Mouse (Mus musculus): ENCODE measurements around the gene Dnajc5. TPM values are rescaled to one million over a fixed set of nuclear protein-coding genes. Genes with fewer than 3 reads are reported as not detected.

Dnajc5 gene
- total and polyA plus RNA-seq, 2 experiments from 2014 or later: 72.6 to 190 TPM

DNA sequence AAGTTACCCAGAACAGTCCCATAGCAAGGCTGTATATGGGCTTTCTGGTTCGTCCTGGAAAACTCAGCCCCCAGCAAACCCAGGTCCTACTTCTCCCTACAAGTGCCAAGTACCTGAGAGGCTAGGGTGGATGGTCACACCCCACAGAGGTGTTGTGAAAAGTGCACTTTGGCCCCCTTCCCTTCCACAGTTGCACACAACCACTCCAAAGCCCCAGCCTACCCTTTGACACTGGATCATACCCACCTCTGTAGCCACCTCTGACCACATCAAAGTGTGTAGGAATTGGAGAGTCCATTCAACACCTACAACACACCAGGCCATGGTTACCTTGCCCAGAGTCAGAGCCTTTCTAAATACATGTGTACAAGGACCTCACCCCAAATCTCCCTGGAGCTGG, 62.7 kb downstream of the Dnajc5 start:
- H3K4me1 ChIP-seq (ENCODE audit: control insufficient read depth, insufficient read depth): peaks cover 28% of the 10 kb centered on the region
- no peaks in the 10 kb centered on the region for H3K9me3 ChIP-seq (replicated peaks; ENCODE audit: control insufficient read depth, low read length)
- no peak overlapping the region for H3K9ac ChIP-seq (replicated peaks; ENCODE audit: low read depth, low read length)
- peaks cover 38% of the 10 kb centered on the region for H3K36me3 ChIP-seq (replicated peaks; ENCODE audit: control insufficient read depth, insufficient read depth, low read length)
- DNase-seq (ENCODE audit: low spot score) (no peak), ATAC-seq (ENCODE audit: insufficient read depth, low read depth) (no peak)
- no peak for TF ChIP-seq EP300 (IDR thresholded peaks at IDR 0.05; ENCODE audit: low read depth)
- no peak for TF ChIP-seq CTCF (IDR thresholded peaks at IDR 0.05; ENCODE audit: low read depth)
- H3K27ac ChIP-seq (ENCODE audit: low read depth): no peak overlapping the region
- no peak overlapping the region for H3K4me2 ChIP-seq (ENCODE audit: low read depth, low read length)
- 91% methylated on average over 1 of the region's 1 CpGs for WGBS
- H3K27me3 ChIP-seq (ENCODE audit: control insufficient read depth, insufficient read depth, low read length): no peaks in the 10 kb centered on the region
- H3K4me3 ChIP-seq (ENCODE audit: low read depth, low read length): no peak overlapping the region

GRCm38 (mm10) chr2:181583460-181584257, 63.4 kb downstream of the Dnajc5 start:
- Histone ChIP-seq H3K36me3 (replicated peaks; ENCODE audit: control insufficient read depth, insufficient read depth, low read length) (peaks cover 45% of the 10 kb centered on the region), H3K4me2 (ENCODE audit: low read depth, low read length) (no peak overlapping the region), H3K9ac (replicated peaks; ENCODE audit: low read depth, low read length) (no peak overlapping the region), H3K9me3 (replicated peaks; ENCODE audit: control insufficient read depth, low read length) (no peaks in the 10 kb centered on the region), H3K27ac (ENCODE audit: low read depth) (no peak overlapping the region), H3K4me1 (ENCODE audit: control insufficient read depth, insufficient read depth) (peaks cover 21% of the 10 kb centered on the region), H3K27me3 (ENCODE audit: control insufficient read depth, insufficient read depth, low read length) (no peaks in the 10 kb centered on the region), H3K4me3 (ENCODE audit: low read depth, low read length) (no peak overlapping the region)
- ATAC-seq (ENCODE audit: insufficient read depth, low read depth) (no peak), DNase-seq (ENCODE audit: low spot score) (no peak)
- WGBS: 90% methylated on average over 3 of the region's 3 CpGs
- TF ChIP-seq EP300 (IDR thresholded peaks at IDR 0.05; ENCODE audit: low read depth) (no peak), CTCF (IDR thresholded peaks at IDR 0.05; ENCODE audit: low read depth) (no peak)

DNA sequence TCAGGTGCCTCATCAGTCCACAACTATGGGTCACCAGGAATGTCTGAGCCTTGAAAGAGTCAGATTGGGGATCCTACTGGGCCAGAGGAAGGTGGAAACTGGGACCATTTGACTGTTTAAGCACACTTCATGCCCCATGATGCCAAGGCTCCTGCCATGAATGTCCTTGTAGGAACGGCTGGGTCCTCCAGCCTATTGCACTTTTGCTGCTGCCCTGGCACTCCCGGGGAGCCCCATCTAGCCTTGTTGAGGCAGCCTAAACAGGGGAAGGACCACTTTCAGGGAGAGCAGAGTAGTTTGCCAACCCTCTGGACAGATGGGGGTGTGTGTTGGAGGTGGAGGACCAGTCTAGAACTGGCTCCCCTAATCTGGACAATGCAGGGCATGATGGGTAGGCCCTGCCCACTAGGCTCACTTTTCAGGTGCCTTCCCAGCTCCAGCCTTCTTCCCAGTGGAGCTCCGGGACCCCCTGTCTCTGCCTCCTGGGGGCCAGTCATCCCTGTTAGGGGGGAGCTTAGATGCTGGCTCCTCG, 64.2 kb downstream of the Dnajc5 start, which contains the start of gene Uckl1:
Gene Uckl1 (minus strand): TSS at position 482 of the 532 bp plus-strand sequence.
- no peaks in the 10 kb centered on the region for H3K9me3 ChIP-seq (replicated peaks; ENCODE audit: control insufficient read depth, low read length)
- 93% methylated on average over 4 of the region's 4 CpGs for WGBS
- peaks cover 51% of the 10 kb centered on the region for H3K36me3 ChIP-seq (replicated peaks; ENCODE audit: control insufficient read depth, insufficient read depth, low read length)
- H3K9ac ChIP-seq (replicated peaks; ENCODE audit: low read depth, low read length): no peak within 1 kb of the TSS
- H3K27ac ChIP-seq (ENCODE audit: low read depth): no peak within 1 kb of the TSS
- no peak for TF ChIP-seq EP300 (IDR thresholded peaks at IDR 0.05; ENCODE audit: low read depth)
- no peak for TF ChIP-seq CTCF (IDR thresholded peaks at IDR 0.05; ENCODE audit: low read depth)
- no peak for DNase-seq (ENCODE audit: low spot score)
- no peak for ATAC-seq (ENCODE audit: insufficient read depth, low read depth)
- H3K4me3 ChIP-seq (ENCODE audit: low read depth, low read length): no peak within 1 kb of the TSS
- H3K27me3 ChIP-seq (ENCODE audit: control insufficient read depth, insufficient read depth, low read length): no peaks in the 10 kb centered on the region
- no peak within 1 kb of the TSS for H3K4me2 ChIP-seq (ENCODE audit: low read depth, low read length)
- H3K4me1 ChIP-seq (ENCODE audit: control insufficient read depth, insufficient read depth): peaks cover 14% of the 10 kb centered on the region

DNA sequence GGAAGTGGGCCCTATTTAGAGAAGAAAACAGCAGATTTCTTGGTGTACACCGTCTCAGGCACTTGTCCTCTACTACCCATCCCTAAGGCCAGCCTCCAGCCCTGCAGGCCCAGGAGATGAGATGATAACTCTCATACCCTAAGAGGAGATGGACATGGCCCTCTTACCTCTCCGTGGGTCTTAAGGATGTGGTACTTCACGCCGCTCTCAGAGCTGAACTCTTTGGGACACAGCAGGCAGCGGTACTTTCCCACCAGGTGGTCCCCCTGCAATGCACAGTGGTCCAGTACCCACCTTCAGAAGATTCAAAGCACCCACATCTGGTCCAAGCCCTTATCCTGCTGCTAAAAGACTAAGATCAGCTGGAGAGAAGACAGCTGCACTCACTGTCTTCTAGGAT, 65.2 kb downstream of the Dnajc5 start:
- no peak for DNase-seq (ENCODE audit: low spot score)
- WGBS: 86% methylated on average over 5 of the region's 5 CpGs
- no peaks in the 10 kb centered on the region for H3K9me3 ChIP-seq (replicated peaks; ENCODE audit: control insufficient read depth, low read length)

GRCm38 (mm10) chr2:181586124-181586523, 65.8 kb downstream of the Dnajc5 start:
- Histone ChIP-seq H3K9me3 (replicated peaks; ENCODE audit: control insufficient read depth, low read length) (no peaks in the 10 kb centered on the region), H3K9ac (replicated peaks; ENCODE audit: low read depth, low read length) (no peak overlapping the region), H3K36me3 (replicated peaks; ENCODE audit: control insufficient read depth, insufficient read depth, low read length) (peaks cover 60% of the 10 kb centered on the region), H3K4me1 (ENCODE audit: control insufficient read depth, insufficient read depth) (0 out of 2 replicates have a peak, but pooled peaks cover 1% of the 10 kb centered on the region), H3K4me3 (ENCODE audit: low read depth, low read length) (no peak overlapping the region), H3K27ac (ENCODE audit: low read depth) (no peak overlapping the region), H3K27me3 (ENCODE audit: control insufficient read depth, insufficient read depth, low read length) (no peaks in the 10 kb centered on the region), H3K4me2 (ENCODE audit: low read depth, low read length) (no peak overlapping the region)
- WGBS: 91% methylated on average over 3 of the region's 3 CpGs
- DNase-seq (ENCODE audit: low spot score) (no peak), ATAC-seq (ENCODE audit: insufficient read depth, low read depth) (no peak)
- TF ChIP-seq EP300 (IDR thresholded peaks at IDR 0.05; ENCODE audit: low read depth) (no peak), CTCF (IDR thresholded peaks at IDR 0.05; ENCODE audit: low read depth) (no peak)

More for the DNA sequence above, 65.2 kb downstream of the Dnajc5 start:
- Histone ChIP-seq H3K27ac (ENCODE audit: low read depth) (no peak overlapping the region), H3K27me3 (ENCODE audit: control insufficient read depth, insufficient read depth, low read length) (no peaks in the 10 kb centered on the region), H3K4me2 (ENCODE audit: low read depth, low read length) (no peak overlapping the region), H3K36me3 (replicated peaks; ENCODE audit: control insufficient read depth, insufficient read depth, low read length) (peaks cover 60% of the 10 kb centered on the region), H3K9ac (replicated peaks; ENCODE audit: low read depth, low read length) (no peak overlapping the region), H3K4me1 (ENCODE audit: control insufficient read depth, insufficient read depth) (peaks cover 4% of the 10 kb centered on the region; the same call in 1 of the 2 replicates), H3K4me3 (ENCODE audit: low read depth, low read length) (no peak overlapping the region)
- no peak for ATAC-seq (ENCODE audit: insufficient read depth, low read depth)
- no peak for TF ChIP-seq EP300 (IDR thresholded peaks at IDR 0.05; ENCODE audit: low read depth)
- no peak for TF ChIP-seq CTCF (IDR thresholded peaks at IDR 0.05; ENCODE audit: low read depth)

All from heart, postnatal 0 days (tissue).